Mouse (Mus musculus) olfactory bulb, adult 2 months (tissue): ENCODE measurements around the gene Gpr19. TPM values are rescaled to one million over a fixed set of nuclear protein-coding genes. Genes with fewer than 3 reads are reported as not detected.

ENCODE experiments used
- H3K27ac ChIP-seq: fragments of 200-500 bp; 2 replicates; pipeline ENCODE4 v1.5.1; 2012; ENCODE audit warnings: low read depth, low read length; ENCODE audit not compliant: insufficient read depth
- H3K4me1 ChIP-seq: fragments of 200-500 bp; 2 replicates; pipeline ENCODE4 v1.6.1; 2012; ENCODE audit warnings: low read length; ENCODE audit not compliant: control insufficient read depth, insufficient read depth
- H3K4me3 ChIP-seq: fragments of 200-500 bp; 2 replicates; pipeline ENCODE4 v1.5.1; 2012; ENCODE audit warnings: mild to moderate bottlenecking, low read depth, low read length, moderate library complexity; ENCODE audit not compliant: insufficient read depth
- CTCF ChIP-seq: fragments of 200-500 bp; IDR thresholded peaks from 2 replicates; pipeline ENCODE4 v1.5.1; 2012; ENCODE audit warnings: low read depth, mild to moderate bottlenecking, low read length, moderate library complexity; ENCODE audit not compliant: insufficient read depth
- POLR2A ChIP-seq: fragments of 200-500 bp; IDR thresholded peaks from 2 replicates; pipeline ENCODE4 v1.6.1; 2012; ENCODE audit warnings: mild to moderate bottlenecking, low read depth, low read length, moderate library complexity; ENCODE audit not compliant: insufficient read depth
- WGBS: fragments of 180-500 bp; shearing (Covaris S2); methylation state at CpG from one replicate; pipeline ENCODE4 v1.1.7; 2018; 5-methylcytosine and 5-hydroxymethylcytosine counted together
- polyA plus RNA-seq: library from polyadenylated mRNA; stranded (reverse); fragments of >200 nt; gene quantifications from 2 replicates; pipeline ENCODE4 v1.2.4, GENCODE M21; 2012; ENCODE audit warnings: low replicate concordance; ENCODE audit not compliant: missing spikeins, insufficient read depth, insufficient read length

Gpr19 gene
- polyA plus RNA-seq, 1 experiment: not detected

GRCm38 (mm10) chr6:134822844-134823243 lies 75.5 kb downstream of the Gpr19 start:
- Histone ChIP-seq H3K4me3 (no peak overlapping the region), H3K27ac (no peak overlapping the region), H3K4me1 (peaks cover 3% of the 10 kb centered on the region; the same call in 1 of the 2 replicates)
- 71% methylated on average over 10 of the region's 10 CpGs for WGBS
- TF ChIP-seq POLR2A: no peak
- TF ChIP-seq CTCF: no peak

DNA sequence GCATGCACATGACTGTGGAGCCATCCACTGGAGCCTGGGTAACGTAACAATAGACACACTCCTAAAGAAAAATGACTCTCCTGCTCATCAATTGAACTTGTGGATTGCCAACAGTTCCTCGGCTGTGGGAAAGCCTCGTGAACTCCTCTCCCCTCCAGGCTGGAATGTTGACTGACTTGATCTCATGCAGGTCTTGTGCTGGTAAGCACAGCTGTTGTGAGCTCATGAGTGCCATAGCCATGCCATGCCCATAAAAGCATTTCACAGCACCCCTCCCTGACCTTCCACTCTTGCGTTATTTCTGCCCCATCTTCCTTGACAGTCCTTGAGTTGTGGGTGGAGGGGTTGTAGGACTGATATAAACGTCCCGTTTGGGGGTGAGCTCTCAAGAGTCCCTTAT lies 78.0 kb downstream of the Gpr19 start:
- Histone ChIP-seq H3K4me3 (no peak overlapping the region), H3K4me1 (peaks cover 10% of the 10 kb centered on the region), H3K27ac (no peak overlapping the region)
- 81% methylated on average over 6 of the region's 6 CpGs for WGBS
- TF ChIP-seq CTCF (no peak), POLR2A (no peak)

DNA sequence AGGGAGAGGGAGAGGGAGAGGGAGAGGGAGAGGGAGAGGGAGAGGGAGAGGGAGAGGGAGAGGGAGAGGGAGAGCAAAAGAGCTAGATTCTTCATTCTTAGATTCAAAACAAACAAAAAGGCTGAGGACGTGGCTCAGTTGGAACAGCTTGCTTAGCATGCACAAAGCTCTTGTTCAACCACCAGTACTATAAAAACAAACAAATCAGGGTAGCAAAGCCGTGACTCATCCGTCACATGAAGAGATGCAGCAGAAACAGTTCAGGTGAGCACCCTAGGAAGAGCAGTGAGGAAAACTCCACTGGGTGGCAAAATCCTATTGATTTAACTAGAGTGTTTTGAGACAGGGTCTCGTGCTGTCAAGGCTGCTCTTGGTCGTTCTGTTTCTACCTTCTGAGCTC lies 78.6 kb downstream of the Gpr19 start:
- H3K4me3 ChIP-seq: no peak overlapping the region
- H3K27ac ChIP-seq: no peak overlapping the region
- no peak for TF ChIP-seq CTCF
- TF ChIP-seq POLR2A: no peak
- peaks cover 10% of the 10 kb centered on the region for H3K4me1 ChIP-seq
- 51% methylated on average over 5 of the region's 5 CpGs for WGBS

Other genes starting within 250 kb of the Gpr19 start
- gene Dusp16, start 106.0 kb downstream of the Gpr19 start, polyA plus RNA-seq: not detected in 2 replicates
- not detected in 2 replicates for gene Crebl2, start 68.4 kb downstream of the Gpr19 start, polyA plus RNA-seq
- gene Cdkn1b, start 21.8 kb upstream of the Gpr19 start, polyA plus RNA-seq: 69.9 TPM in 1 of 2 replicates, not detected in the other
- not detected in 2 replicates for gene Apold1, start 83.1 kb upstream of the Gpr19 start, polyA plus RNA-seq
- gene Ddx47, start 113.0 kb upstream of the Gpr19 start, polyA plus RNA-seq: not detected in 2 replicates
- gene Gprc5a, start 167.1 kb upstream of the Gpr19 start, polyA plus RNA-seq: not detected in 2 replicates
- not detected in 2 replicates for gene Gprc5d, start 219.7 kb upstream of the Gpr19 start, polyA plus RNA-seq